Mouse (Mus musculus) kidney, embryonic 15.5 days (tissue): ENCODE results near the gene Ctps2. TPM values are rescaled to one million over a fixed set of nuclear protein-coding genes. Genes with fewer than 3 reads are reported as not detected.
"Not testable (repeated sequence)": the region's sequence is repeated elsewhere in the genome, so short reads cannot be mapped to it uniquely, and the experiment has no call there.

Experiments used
- ATAC-seq: fragments of 200-750 bp; cut with Nextera tagmentation; replicated peaks from 2 replicates; pipeline ENCODE4 v1.8.0; 2017; ENCODE audit warnings: moderate TSS enrichment; ENCODE audit not compliant: low FRiP score
- H3K27ac ChIP-seq: fragments of 300-500 bp; sonication (generic); 2 replicates; pipeline ENCODE4 v1.5.1; 2015; ENCODE audit warnings: mild to moderate bottlenecking, inconsistent platforms
- H3K27me3 ChIP-seq: fragments of 300-500 bp; sonication (generic); 2 replicates; pipeline ENCODE4 v1.6.1; 2015; ENCODE audit warnings: inconsistent platforms
- H3K36me3 ChIP-seq: fragments of 300-500 bp; sonication (generic); 2 replicates; pipeline ENCODE4 v1.6.1; 2015; ENCODE audit warnings: inconsistent platforms
- H3K4me1 ChIP-seq: fragments of 300-500 bp; sonication (generic); 2 replicates; pipeline ENCODE4 v1.6.1; 2015; ENCODE audit warnings: inconsistent platforms
- H3K4me2 ChIP-seq: fragments of 300-500 bp; sonication (generic); 2 replicates; pipeline ENCODE4 v1.6.1; 2015; ENCODE audit warnings: moderate library complexity, mild to moderate bottlenecking, inconsistent platforms
- H3K4me3 ChIP-seq: fragments of 300-500 bp; sonication (generic); replicated peaks from 2 replicates; pipeline ENCODE4 v1.5.1; 2015; ENCODE audit warnings: mild to moderate bottlenecking, inconsistent platforms
- H3K9ac ChIP-seq: fragments of 300-500 bp; sonication (generic); 2 replicates; pipeline ENCODE4 v1.6.1; 2015; ENCODE audit warnings: mild to moderate bottlenecking, inconsistent platforms
- H3K9me3 ChIP-seq: fragments of 300-500 bp; sonication (generic); replicated peaks from 2 replicates; pipeline ENCODE4 v1.6.1; 2016; ENCODE audit warnings: inconsistent platforms
- WGBS: fragments of 180-500 bp; shearing (Covaris S2); methylation state at CpG from one replicate; pipeline ENCODE4 v1.1.7; 2015; ENCODE audit warnings: mixed read lengths; 5-methylcytosine and 5-hydroxymethylcytosine counted together
- polyA plus RNA-seq: library from polyadenylated mRNA; unstranded; fragments of >200 nt; fragmentation: Nextera tagmentation; extraction: Ambion mirVana; gene quantifications from 2 replicates; pipeline ENCODE4 v1.2.1, GENCODE M21; 2015

Gene Ctps2
- 92.1 and 93.8 TPM in 2 replicates for polyA plus RNA-seq

GRCm38 (mm10) chrX:162900938-162901337, at the start of gene Ctps2:
TSS of gene Ctps2 (plus strand) at chrX:162901238.
- peak within 1 kb of the TSS; percentile 62 for H3K4me3 ChIP-seq

DNA sequence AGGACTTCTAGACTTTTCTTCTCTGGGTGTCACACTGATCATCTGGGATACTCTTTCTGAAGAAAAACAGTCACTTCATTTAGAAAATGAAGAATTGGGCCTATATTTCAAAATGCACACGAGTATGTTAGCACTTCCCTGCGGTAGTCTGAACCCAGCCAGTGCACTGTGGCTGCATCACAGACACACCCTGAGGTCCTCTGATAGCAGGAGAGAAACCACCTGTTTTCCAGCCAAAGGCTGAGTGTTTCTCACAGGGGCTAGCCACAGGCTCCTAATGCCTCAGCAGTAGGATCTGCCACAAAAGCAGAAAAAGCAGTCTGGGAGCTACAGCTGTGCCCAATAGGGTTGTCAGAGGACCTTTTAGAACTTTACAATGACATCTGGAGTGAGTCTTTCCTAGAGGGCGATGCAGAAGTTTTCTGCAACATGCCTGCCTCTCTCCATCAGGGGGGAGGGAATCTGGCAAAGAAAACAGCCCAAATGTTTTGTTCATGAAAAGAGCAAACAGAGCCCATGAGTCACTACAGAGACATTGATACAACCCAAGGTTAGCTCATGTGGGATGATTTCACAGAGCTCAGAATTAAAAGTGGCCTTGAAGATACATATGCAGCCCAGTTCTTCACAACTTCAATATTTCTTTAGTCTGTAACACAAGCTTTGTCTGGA, 32.6 kb upstream of the Ctps2 start:
- Histone ChIP-seq H3K36me3 (peaks cover 39% of the 10 kb centered on the region), H3K27ac (no peak overlapping the region), H3K9me3 (no peaks in the 10 kb centered on the region), H3K4me2 (no peak overlapping the region), H3K4me3 (no peak overlapping the region), H3K4me1 (no peaks in the 10 kb centered on the region), H3K9ac (no peak overlapping the region), H3K27me3 (peaks cover 9% of the 10 kb centered on the region; the same call in 1 of the 2 replicates)
- WGBS, result 78% methylated on average over 3 of the region's 3 CpGs
- ATAC-seq, result no peak

More at GRCm38 (mm10) chrX:162900938-162901337, at the start of gene Ctps2:
- H3K9me3 ChIP-seq, result no peaks in the 10 kb centered on the region
- H3K36me3 ChIP-seq, result no peaks in the 10 kb centered on the region
- WGBS, result 29% methylated on average over 4 of the region's 4 CpGs
- no peaks in the 10 kb centered on the region for H3K4me1 ChIP-seq
- H3K9ac ChIP-seq, result peak within 1 kb of the TSS; percentile 60
- peak within 1 kb of the TSS; percentile 89 for H3K27ac ChIP-seq
- no peak for ATAC-seq
- H3K4me2 ChIP-seq, result peak within 1 kb of the TSS; percentile 68
- peaks cover 8% of the 10 kb centered on the region; the same call in 1 of the 2 replicates for H3K27me3 ChIP-seq

DNA sequence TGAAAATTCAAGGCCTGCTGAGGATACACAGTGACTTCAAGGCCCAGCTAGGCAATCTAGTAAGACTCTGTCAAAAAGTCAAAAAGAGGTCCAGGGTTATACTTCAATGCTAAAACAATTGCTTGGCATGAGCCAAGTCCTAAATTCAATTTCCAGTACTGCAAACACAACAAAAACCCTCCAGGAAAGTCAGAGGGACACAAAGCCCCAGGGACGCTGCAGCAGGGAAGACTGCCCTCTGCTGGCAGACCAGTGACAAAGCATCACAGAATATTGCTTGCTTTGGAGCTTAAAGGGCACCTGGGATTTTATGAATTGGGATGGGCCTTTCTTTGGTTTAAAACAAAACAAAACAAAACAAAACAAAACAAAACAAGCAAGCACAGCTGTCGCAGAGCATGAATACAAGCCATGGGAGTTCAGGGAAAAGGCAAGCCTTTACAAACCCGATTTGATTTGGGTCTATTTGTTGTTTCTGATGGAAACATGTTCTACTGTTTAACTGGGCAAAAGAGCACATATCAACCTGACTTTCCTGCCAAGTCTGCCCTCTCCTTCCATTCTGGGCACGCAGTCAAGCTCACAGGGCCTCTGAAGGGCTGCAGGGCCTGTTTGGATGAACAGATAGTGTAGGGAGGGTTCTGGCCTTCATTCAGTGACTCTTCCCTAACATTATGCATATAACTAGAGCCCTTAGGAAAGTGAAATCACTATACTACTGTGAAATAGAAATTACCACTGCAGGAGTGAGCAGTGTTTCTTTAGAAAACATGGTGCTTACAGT, 29.1 kb upstream of the Ctps2 start:
- H3K4me2 ChIP-seq, result no peak overlapping the region
- H3K4me3 ChIP-seq, result no peak overlapping the region
- no peaks in the 10 kb centered on the region for H3K9me3 ChIP-seq
- no peak overlapping the region for H3K9ac ChIP-seq
- H3K27me3 ChIP-seq, result peaks cover 9% of the 10 kb centered on the region; the same call in 1 of the 2 replicates
- WGBS, result 43% methylated on average over 4 of the region's 4 CpGs
- H3K27ac ChIP-seq, result no peak overlapping the region
- H3K36me3 ChIP-seq, result peaks cover 27% of the 10 kb centered on the region
- no peaks in the 10 kb centered on the region for H3K4me1 ChIP-seq
- no peak for ATAC-seq

GRCm38 (mm10) chrX:162873761-162874160, 27.3 kb upstream of the Ctps2 start:
- H3K4me3 ChIP-seq, result no peak overlapping the region
- H3K4me2 ChIP-seq, result no peak overlapping the region
- H3K27me3 ChIP-seq, result peaks cover 4% of the 10 kb centered on the region; the same call in 1 of the 2 replicates
- no peaks in the 10 kb centered on the region for H3K4me1 ChIP-seq
- H3K27ac ChIP-seq, result no peak overlapping the region
- H3K9me3 ChIP-seq, result no peaks in the 10 kb centered on the region
- WGBS, result 86% methylated on average over 2 of the region's 2 CpGs
- no peak for ATAC-seq
- no peak overlapping the region for H3K9ac ChIP-seq
- H3K36me3 ChIP-seq, result peaks cover 35% of the 10 kb centered on the region

DNA sequence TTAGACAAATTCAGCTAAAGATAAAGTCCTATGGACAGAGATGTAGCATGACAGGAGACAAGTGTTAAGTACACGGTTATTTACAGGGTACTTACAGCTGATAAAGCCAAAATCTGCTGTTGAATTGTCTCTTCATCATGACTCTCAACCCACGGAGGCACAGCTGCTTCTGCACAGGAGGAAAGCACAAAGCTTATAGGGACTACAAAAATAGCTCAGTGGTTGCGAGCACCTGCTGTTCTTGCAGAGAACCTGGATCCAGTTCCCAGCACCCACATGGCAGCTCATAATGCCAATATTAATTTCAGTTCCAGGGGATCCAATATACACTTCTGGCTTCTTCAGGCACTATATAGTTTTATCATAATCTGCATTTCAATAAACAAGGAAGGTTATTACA, 22.8 kb upstream of the Ctps2 start:
- Histone ChIP-seq H3K4me2 (no peak overlapping the region), H3K27ac (no peak overlapping the region), H3K4me1 (no peaks in the 10 kb centered on the region), H3K27me3 (no peaks in the 10 kb centered on the region), H3K4me3 (no peak overlapping the region), H3K9me3 (no peaks in the 10 kb centered on the region), H3K36me3 (peaks cover 31% of the 10 kb centered on the region), H3K9ac (no peak overlapping the region)
- no peak for ATAC-seq
- 94% methylated on average over 3 of the region's 3 CpGs for WGBS

- WGBS, result 21% methylated on average over 44 of the region's 47 CpGs
- ATAC-seq, result peak; percentile 98
Measured at GRCm38 (mm10) chrX:162887931-162888511, 13.0 kb upstream of the Ctps2 start, which contains the start of gene Syap1. TSS of gene Syap1 (minus strand) at chrX:162888447.

DNA sequence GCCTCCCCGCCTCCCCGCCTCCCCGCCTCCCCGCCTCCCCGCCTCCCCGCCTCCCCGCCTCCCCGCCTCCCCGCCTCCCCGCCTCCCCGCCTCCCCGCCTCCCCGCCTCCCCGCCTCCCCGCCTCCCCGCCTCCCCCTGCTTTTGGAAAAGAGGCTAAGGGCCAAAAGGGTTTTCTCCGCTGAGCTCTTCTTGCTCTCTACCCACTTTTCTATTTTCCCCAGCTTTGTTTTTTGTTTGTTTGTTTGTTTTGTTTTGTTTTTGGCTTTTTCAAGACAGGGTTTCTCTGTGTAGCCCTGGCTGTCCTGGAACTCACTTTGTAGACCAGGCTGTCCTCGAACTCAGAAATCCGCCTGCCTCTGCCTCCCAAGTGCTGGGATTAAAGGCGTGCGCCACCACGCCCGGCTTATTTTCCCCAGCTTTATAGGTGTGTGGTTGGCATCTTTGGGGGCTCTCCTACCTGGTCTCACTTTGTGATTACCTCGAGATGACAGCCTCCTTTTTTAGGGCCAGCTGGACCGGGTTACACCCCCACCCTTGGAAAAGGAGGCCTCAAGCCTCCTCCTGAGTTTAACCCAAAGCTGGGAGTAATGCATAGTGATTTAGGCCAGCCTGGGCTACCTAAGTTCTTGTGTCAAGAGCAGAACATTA, 12.3 kb upstream of the Ctps2 start:
- 73% methylated on average over 10 of the region's 25 CpGs for WGBS
- ATAC-seq, result peak; percentile 35
- H3K4me2 ChIP-seq, result not testable (repeated sequence)

More at GRCm38 (mm10) chrX:162887931-162888511, 13.0 kb upstream of the Ctps2 start, which contains the start of gene Syap1:
- Histone ChIP-seq H3K27ac (peak within 1 kb of the TSS; percentile 73), H3K4me2 (peak within 1 kb of the TSS; percentile 56), H3K9me3 (no peaks in the 10 kb centered on the region), H3K9ac (peak within 1 kb of the TSS; percentile 71), H3K4me1 (no peaks in the 10 kb centered on the region), H3K27me3 (peaks cover 8% of the 10 kb centered on the region; the same call in 1 of the 2 replicates), H3K36me3 (no peaks in the 10 kb centered on the region), H3K4me3 (peak within 1 kb of the TSS; percentile 69)

GRCm38 (mm10) chrX:162901371-162902039, 467 bp downstream of the Ctps2 start:
- Histone ChIP-seq H3K27me3 (peaks cover 8% of the 10 kb centered on the region; the same call in 1 of the 2 replicates), H3K4me2 (peak overlapping the region; percentile 68), H3K27ac (peak overlapping the region; percentile 89), H3K4me1 (no peaks in the 10 kb centered on the region), H3K36me3 (no peaks in the 10 kb centered on the region), H3K4me3 (peak overlapping the region; percentile 62), H3K9me3 (no peaks in the 10 kb centered on the region), H3K9ac (peak overlapping the region; percentile 60)
- ATAC-seq, result peak; percentile 92
- WGBS, result 30% methylated on average over 25 of the region's 25 CpGs

More for the DNA sequence above, 12.3 kb upstream of the Ctps2 start:
- H3K4me1 ChIP-seq, H3K27me3 ChIP-seq, H3K9ac ChIP-seq, H3K27ac ChIP-seq, H3K36me3 ChIP-seq, H3K9me3 ChIP-seq: not testable (repeated sequence)
- 0 out of 2 replicates have a peak overlapping the region, but pooled peaks have one; percentile 8 for H3K4me3 ChIP-seq

DNA sequence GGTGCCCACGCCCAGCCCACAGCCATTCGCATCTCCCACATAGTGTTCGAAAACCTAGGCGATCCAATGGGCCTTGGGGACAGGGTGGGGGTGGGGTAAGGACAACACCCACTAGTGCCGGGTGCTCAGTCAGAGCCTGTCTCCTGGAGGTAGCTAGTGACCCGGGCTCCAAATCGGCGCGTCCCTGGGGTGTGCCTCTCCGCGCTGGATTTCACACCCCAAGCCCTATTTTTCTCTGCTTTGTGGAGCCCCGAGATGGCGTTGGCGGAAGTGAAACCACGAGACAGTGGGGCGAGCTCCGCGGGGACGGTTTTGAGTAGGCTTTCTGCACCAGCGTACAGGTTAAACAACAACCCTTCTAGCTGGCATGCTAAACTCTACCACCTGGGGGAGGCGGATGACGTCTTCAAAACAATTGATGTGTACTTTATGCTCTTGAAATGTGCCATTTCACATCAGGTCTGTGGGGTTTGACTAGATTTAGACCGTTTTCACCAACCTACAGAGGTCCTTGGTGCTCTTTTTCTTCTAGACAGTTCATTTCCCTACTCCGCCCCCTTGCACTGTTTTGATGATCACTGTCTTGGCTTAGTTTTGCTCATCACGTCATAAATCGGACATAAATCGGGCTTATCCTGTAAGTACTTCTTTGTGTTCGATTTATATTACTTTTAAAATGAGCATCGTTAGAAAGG, 1.1 kb downstream of the Ctps2 start:
- Histone ChIP-seq H3K36me3 (no peaks in the 10 kb centered on the region), H3K9ac (peak overlapping the region; percentile 60), H3K4me1 (no peaks in the 10 kb centered on the region), H3K4me2 (peak overlapping the region; percentile 68), H3K27ac (peak overlapping the region; percentile 89), H3K4me3 (peak overlapping the region; percentile 62), H3K9me3 (no peaks in the 10 kb centered on the region), H3K27me3 (peaks cover 8% of the 10 kb centered on the region; the same call in 1 of the 2 replicates)
- 32% methylated on average over 29 of the region's 29 CpGs for WGBS
- peak; percentile 82 for ATAC-seq

- 80% methylated on average over 3 of the region's 3 CpGs for WGBS
- ATAC-seq, result no peak
Measured at GRCm38 (mm10) chrX:162907554-162907953, 6.5 kb downstream of the Ctps2 start.

More at GRCm38 (mm10) chrX:162907554-162907953, 6.5 kb downstream of the Ctps2 start:
- Histone ChIP-seq H3K27me3 (no peaks in the 10 kb centered on the region), H3K4me2 (no peak overlapping the region), H3K4me3 (no peak overlapping the region), H3K9me3 (no peaks in the 10 kb centered on the region), H3K27ac (no peak overlapping the region), H3K36me3 (peaks cover 18% of the 10 kb centered on the region), H3K4me1 (no peaks in the 10 kb centered on the region), H3K9ac (no peak overlapping the region)
